Mouse (Mus musculus) MEL (cell line): ENCODE results near the gene Pbx4. TPM values are rescaled to one million over a fixed set of nuclear protein-coding genes. Genes with fewer than 3 reads are reported as not detected.

ENCODE experiments used
- DNase-seq: peaks from one replicate; pipeline ENCODE4 v3.0.0; 2011; ENCODE audit warnings: low read depth, low spot score
- H3K27ac ChIP-seq: 2 replicates; pipeline ENCODE4 v1.5.1; 2012; ENCODE audit warnings: low read depth, mild to moderate bottlenecking, control low read depth, low read length, moderate library complexity; ENCODE audit not compliant: control insufficient read depth
- H3K27me3 ChIP-seq, 2 experiments: fragments of 150-350 bp in 1 of 2; sonication (generic) in 1 of 2; 2 replicates each; pipeline ENCODE4 v1.6.1; 2012; ENCODE audit warnings: low read length in 2 of 2, mild to moderate bottlenecking in 2 of 2, improper control_type of control experiment in 1 of 2, moderate library complexity in 1 of 2; ENCODE audit not compliant: insufficient read depth in 2 of 2, control insufficient read depth in 1 of 2
- H3K36me3 ChIP-seq, 2 experiments: 2 replicates each; pipeline ENCODE4 v1.6.1; 2012 to 2014; ENCODE audit warnings: low read length in 2 of 2, improper control_type of control experiment in 1 of 2, inconsistent platforms in 1 of 2, mild to moderate bottlenecking in 1 of 2; ENCODE audit not compliant: insufficient read depth in 2 of 2, control insufficient read depth in 1 of 2
- H3K4me1 ChIP-seq, 2 experiments: fragments of 150-350 bp in 1 of 2; sonication (generic) in 1 of 2; 2 replicates each; pipeline ENCODE4 v1.6.1; 2012; ENCODE audit warnings: low read length in 2 of 2, improper control_type of control experiment in 1 of 2, mild to moderate bottlenecking in 1 of 2; ENCODE audit not compliant: insufficient read depth in 2 of 2, control insufficient read depth in 1 of 2
- H3K4me3 ChIP-seq, 2 experiments: fragments of 150-350 bp in 1 of 2; sonication (generic) in 1 of 2; 2 replicates each; pipeline ENCODE4 v1.5.1; 2012; ENCODE audit warnings: low read depth in 2 of 2, low read length in 2 of 2, mild to moderate bottlenecking in 2 of 2, moderate library complexity in 2 of 2, control low read depth in 1 of 2, improper control_type of control experiment in 1 of 2; ENCODE audit not compliant: control insufficient read depth in 1 of 2, insufficient read depth in 1 of 2
- H3K79me2 ChIP-seq: 2 replicates; pipeline ENCODE4 v1.6.1; 2012; ENCODE audit warnings: mild to moderate bottlenecking, low read length, moderate library complexity; ENCODE audit not compliant: control insufficient read depth, poor library complexity, insufficient read depth
- H3K9ac ChIP-seq: 2 replicates; pipeline ENCODE4 v1.6.1; 2012; ENCODE audit warnings: low read depth, mild to moderate bottlenecking, control low read depth, low read length, moderate library complexity; ENCODE audit not compliant: control insufficient read depth, poor library complexity, severe bottlenecking
- H3K9me3 ChIP-seq: fragments of 150-350 bp; sonication (generic); replicated peaks from 2 replicates; pipeline ENCODE4 v1.6.1; 2012; ENCODE audit warnings: mild to moderate bottlenecking, low read length, improper control_type of control experiment, moderate library complexity; ENCODE audit not compliant: insufficient read depth
- BHLHE40 ChIP-seq: IDR thresholded peaks from 2 replicates; pipeline ENCODE4 v1.6.1; 2012; ENCODE audit warnings: low read depth, mild to moderate bottlenecking, inconsistent platforms, low read length, improper control_type of control experiment, borderline replicate concordance
- CHD1 ChIP-seq: IDR thresholded peaks from 2 replicates; pipeline ENCODE4 v1.6.1; 2012; ENCODE audit warnings: low read depth, mild to moderate bottlenecking, inconsistent platforms, low read length, improper control_type of control experiment
- CHD2 ChIP-seq: IDR thresholded peaks from 2 replicates; pipeline ENCODE4 v1.6.1; 2011; ENCODE audit warnings: low read length, improper control_type of control experiment
- CTCF ChIP-seq, 3 experiments: IDR thresholded peaks in 2 of 3; conservative IDR thresholded peaks in 1 of 3; 2 replicates each; pipeline ENCODE4 v1.5.1; 2011 to 2012; ENCODE audit warnings: low read length in 3 of 3, low read depth in 2 of 3, mild to moderate bottlenecking in 2 of 3, improper control_type of control experiment in 1 of 3, inconsistent platforms in 1 of 3, mixed read lengths in 1 of 3, moderate library complexity in 1 of 3; ENCODE audit not compliant: control insufficient read depth in 1 of 3, insufficient read depth in 1 of 3, poor library complexity in 1 of 3, severe bottlenecking in 1 of 3
- E2F4 ChIP-seq: IDR thresholded peaks from 2 replicates; pipeline ENCODE4 v1.6.1; 2011; ENCODE audit warnings: low read depth, low read length, improper control_type of control experiment, borderline replicate concordance
- ELF1 ChIP-seq: IDR thresholded peaks from 2 replicates; pipeline ENCODE4 v1.6.1; 2014; ENCODE audit warnings: low read depth, mild to moderate bottlenecking, inconsistent platforms, low read length, improper control_type of control experiment, moderate library complexity
- EP300 ChIP-seq, 2 experiments: IDR thresholded peaks; 2 replicates each; pipeline ENCODE4 v1.6.1; 2011; ENCODE audit warnings: improper control_type of control experiment in 2 of 2, low read length in 2 of 2, low read depth in 1 of 2, mild to moderate bottlenecking in 1 of 2
- ETS1 ChIP-seq: IDR thresholded peaks from 2 replicates; pipeline ENCODE4 v1.6.1; 2012; ENCODE audit warnings: low read depth, mild to moderate bottlenecking, inconsistent platforms, low read length, improper control_type of control experiment, moderate library complexity
- GABPA ChIP-seq: IDR thresholded peaks from 2 replicates; pipeline ENCODE4 v1.6.1; 2012; ENCODE audit warnings: low read depth, mild to moderate bottlenecking, inconsistent platforms, low read length, improper control_type of control experiment, moderate library complexity
- GATA1 ChIP-seq: IDR thresholded peaks from 2 replicates; pipeline ENCODE4 v1.6.1; 2011; ENCODE audit warnings: low read depth, low read length, improper control_type of control experiment
- HCFC1 ChIP-seq: IDR thresholded peaks from 2 replicates; pipeline ENCODE4 v1.6.1; 2012; ENCODE audit warnings: low read depth, mild to moderate bottlenecking, inconsistent platforms, low read length, improper control_type of control experiment, moderate library complexity
- JUND ChIP-seq: IDR thresholded peaks from 2 replicates; pipeline ENCODE4 v1.6.1; 2011; ENCODE audit warnings: low read depth, mild to moderate bottlenecking, improper control_type of control experiment, low read length
- KAT2A ChIP-seq: conservative IDR thresholded peaks from 2 replicates; pipeline ENCODE4 v1.6.1; 2012; ENCODE audit warnings: low read depth, low read length, improper control_type of control experiment, inconsistent platforms
- MAFK ChIP-seq: IDR thresholded peaks from 2 replicates; pipeline ENCODE4 v1.6.1; 2011; ENCODE audit warnings: low read depth, mild to moderate bottlenecking, low read length, improper control_type of control experiment, borderline replicate concordance
- MAX ChIP-seq: IDR thresholded peaks from 2 replicates; pipeline ENCODE4 v1.6.1; 2011; ENCODE audit warnings: low read length, improper control_type of control experiment
- MAZ ChIP-seq: IDR thresholded peaks from 2 replicates; pipeline ENCODE4 v1.6.1; 2012; ENCODE audit warnings: low read depth, mild to moderate bottlenecking, inconsistent platforms, low read length, improper control_type of control experiment
- MEF2A ChIP-seq: IDR thresholded peaks from 2 replicates; pipeline ENCODE4 v1.6.1; 2014; ENCODE audit warnings: low read depth, mild to moderate bottlenecking, inconsistent platforms, low read length, improper control_type of control experiment; ENCODE audit not compliant: poor library complexity, insufficient replicate concordance, severe bottlenecking; ENCODE audit errors: extremely low read depth
- MXI1 ChIP-seq: IDR thresholded peaks from 2 replicates; pipeline ENCODE4 v1.6.1; 2011; ENCODE audit warnings: mild to moderate bottlenecking, low read depth, low read length, improper control_type of control experiment
- MYB ChIP-seq: IDR thresholded peaks from 2 replicates; pipeline ENCODE4 v1.6.1; 2011; ENCODE audit warnings: mild to moderate bottlenecking, low read depth, low read length, improper control_type of control experiment
- MYC ChIP-seq: IDR thresholded peaks from 2 replicates; pipeline ENCODE4 v1.6.1; 2011; ENCODE audit warnings: low read depth, mild to moderate bottlenecking, low read length, improper control_type of control experiment, moderate library complexity
- NELFE ChIP-seq: IDR thresholded peaks from 2 replicates; pipeline ENCODE4 v1.6.1; 2011; ENCODE audit warnings: low read depth, low read length, improper control_type of control experiment
- NRF1 ChIP-seq: IDR thresholded peaks from 2 replicates; pipeline ENCODE4 v1.6.1; 2014; ENCODE audit warnings: low read depth, mild to moderate bottlenecking, inconsistent platforms, low read length, improper control_type of control experiment, moderate library complexity; ENCODE audit not compliant: poor library complexity, insufficient read depth, severe bottlenecking
- POLR2A ChIP-seq, 2 experiments: IDR thresholded peaks; 2 replicates each; pipeline ENCODE4 v1.6.1; 2011 to 2012; ENCODE audit warnings: low read length in 2 of 2, mild to moderate bottlenecking in 2 of 2, control low read depth in 1 of 2, improper control_type of control experiment in 1 of 2, low read depth in 1 of 2, moderate library complexity in 1 of 2; ENCODE audit not compliant: control insufficient read depth in 1 of 2, insufficient read depth in 1 of 2, poor library complexity in 1 of 2
- POLR2AphosphoS2 ChIP-seq: IDR thresholded peaks from 2 replicates; pipeline ENCODE4 v1.6.1; 2011; ENCODE audit warnings: low read length, improper control_type of control experiment
- RAD21 ChIP-seq: IDR thresholded peaks from 2 replicates; pipeline ENCODE4 v1.6.1; 2011; ENCODE audit warnings: mild to moderate bottlenecking, low read depth, low read length, improper control_type of control experiment
- SIN3A ChIP-seq: IDR thresholded peaks from 2 replicates; pipeline ENCODE4 v1.6.1; 2012; ENCODE audit warnings: low read length, improper control_type of control experiment, inconsistent platforms
- TAL1 ChIP-seq: IDR thresholded peaks from 2 replicates; pipeline ENCODE4 v1.6.1; 2012; ENCODE audit warnings: mild to moderate bottlenecking, inconsistent platforms, low read length, moderate library complexity, mixed read lengths
- TBP ChIP-seq: IDR thresholded peaks from 2 replicates; pipeline ENCODE4 v1.8.0; 2011; ENCODE audit warnings: low read depth, low read length, improper control_type of control experiment
- TCF12 ChIP-seq: IDR thresholded peaks from 2 replicates; pipeline ENCODE4 v1.6.1; 2014; ENCODE audit warnings: low read depth, mild to moderate bottlenecking, inconsistent platforms, low read length, improper control_type of control experiment, moderate library complexity
- USF1 ChIP-seq: IDR thresholded peaks from 2 replicates; pipeline ENCODE4 v1.6.1; 2014; ENCODE audit warnings: low read depth, mild to moderate bottlenecking, inconsistent platforms, low read length, improper control_type of control experiment, moderate library complexity
- USF2 ChIP-seq, 2 experiments: IDR thresholded peaks; 2 replicates each; pipeline ENCODE4 v1.6.1; 2011 to 2012; ENCODE audit warnings: improper control_type of control experiment in 2 of 2, low read length in 2 of 2, borderline replicate concordance in 1 of 2, inconsistent platforms in 1 of 2, low read depth in 1 of 2, mild to moderate bottlenecking in 1 of 2; ENCODE audit not compliant: insufficient read depth in 1 of 2
- ZC3H11A ChIP-seq: IDR thresholded peaks from 2 replicates; pipeline ENCODE4 v1.6.1; 2012; ENCODE audit warnings: low read depth, mild to moderate bottlenecking, inconsistent platforms, low read length, improper control_type of control experiment
- ZKSCAN1 ChIP-seq: IDR thresholded peaks from 2 replicates; pipeline ENCODE4 v1.6.1; 2012; ENCODE audit warnings: low read depth, mild to moderate bottlenecking, inconsistent platforms, low read length, improper control_type of control experiment, moderate library complexity
- ZMIZ1 ChIP-seq: IDR thresholded peaks from 2 replicates; pipeline ENCODE4 v1.6.1; 2012; ENCODE audit warnings: low read depth, mild to moderate bottlenecking, inconsistent platforms, low read length, improper control_type of control experiment, moderate library complexity
- polyA plus RNA-seq, 2 experiments: library from polyadenylated mRNA; stranded (reverse) in 1 of 2; unstranded in 1 of 2; fragments of >175 nt in 1 of 2; fragments of >200 nt in 1 of 2; gene quantifications; 2 replicates each; pipeline versions ENCODE4 v1.2.1 to v1.2.4; 2012; ENCODE audit warnings: low replicate concordance in 2 of 2, low read depth in 1 of 2; ENCODE audit not compliant: insufficient read length in 2 of 2, insufficient read depth in 1 of 2, missing spikeins in 1 of 2
- total RNA-seq: library from RNA; depleted of rRNA; stranded (reverse); fragments of 300-350 nt; gene quantifications from 2 replicates; pipeline ENCODE4 v1.2.3, GENCODE M21; 2012

The Pbx4 gene
- total and polyA plus RNA-seq, 3 experiments = 9.3 to 15.6 TPM; not detected in 1

DNA sequence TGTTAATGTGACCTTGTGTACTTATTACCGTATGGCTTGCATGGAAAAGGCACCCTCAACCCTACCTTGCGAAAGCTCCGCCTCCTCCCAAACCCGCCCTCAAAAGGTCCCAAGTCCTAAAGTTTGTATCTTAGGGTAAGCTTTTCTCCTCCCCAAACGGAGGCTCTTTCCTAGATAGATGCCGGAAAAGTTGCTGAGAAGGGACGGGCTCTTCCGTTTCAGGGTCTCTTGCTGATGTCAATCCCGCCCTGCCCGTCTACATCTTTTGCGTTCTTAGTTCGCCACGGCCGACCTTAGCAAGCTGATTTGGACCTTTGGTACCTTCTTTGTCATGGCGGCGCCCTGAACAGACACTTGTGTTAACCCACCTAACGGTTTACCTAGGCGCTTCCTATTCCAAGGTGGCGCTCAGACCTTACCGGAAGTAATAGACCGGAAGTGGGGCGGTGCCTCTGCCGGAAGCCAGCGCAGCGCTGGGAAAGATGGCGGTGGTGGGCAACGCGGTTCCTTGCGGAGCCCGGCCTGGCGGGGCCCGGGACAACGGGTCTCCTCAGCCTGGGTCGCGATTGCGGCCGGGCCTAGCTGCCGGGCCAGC, 41.4 kb upstream of the Pbx4 start, which contains the start of the genes Atp13a1 and Zfp866:
Gene Atp13a1 (plus strand): TSS at position 391 of the 595 bp plus-strand sequence.
Gene Zfp866 (minus strand): TSS at position 406 of the 595 bp plus-strand sequence.
- TF ChIP-seq POLR2AphosphoS2 (peak; percentile 98), MAFK (no peak), KAT2A (peak; percentile 57), HCFC1 (peak; percentile 92), MYB (peak; percentile 76), RAD21 (no peak), ZMIZ1 (peak; percentile 90), MAX (peak; percentile 40; the same call in 1 of the 2 replicates), TBP (peak; percentile 87), POLR2A (IDR thresholded peaks at IDR 0.05; ENCODE audit: control insufficient read depth in 1 of 2, insufficient read depth in 1 of 2, low read depth in 1 of 2, low read length in 2 of 2, poor library complexity in 1 of 2) (peak; percentile 91 to 97), ZKSCAN1 (no peak), ETS1 (peak; percentile 22; the same call in 1 of the 2 replicates), MXI1 (peak; percentile 62), GATA1 (no peak), TCF12 (peak; percentile 80), E2F4 (no peak), ELF1 (peak; percentile 93), MYC (no peak; the same call in 1 of the 2 replicates), JUND (no peak), SIN3A (peak; percentile 87), ZC3H11A (no peak), NELFE (peak; percentile 94), NRF1 (0 out of 2 replicates have a peak, but pooled peaks have one; percentile 4), MEF2A (no peak), EP300 (IDR thresholded peaks at IDR 0.05; ENCODE audit: low read depth in 1 of 2, low read length in 2 of 2) (peak in 1 of 2 experiments; percentile 47; a peak in 1 of 4 replicates), MAZ (peak; percentile 35; the same call in 1 of the 2 replicates), BHLHE40 (no peak), CHD2 (no peak), GABPA (no peak), CTCF (IDR thresholded peaks at IDR 0.05 in 2 of 3, conservative IDR thresholded peaks at IDR 0.05 in 1 of 3; ENCODE audit: control insufficient read depth in 1 of 3, insufficient read depth in 1 of 3, low read depth in 2 of 3, low read length in 3 of 3, poor library complexity in 1 of 3, severe bottlenecking in 1 of 3) (no peak), USF2 (IDR thresholded peaks at IDR 0.05; ENCODE audit: borderline replicate concordance in 1 of 2, insufficient read depth in 1 of 2, low read depth in 1 of 2, low read length in 2 of 2) (no peak), CHD1 (no peak), TAL1 (no peak), USF1 (no peak)
- Histone ChIP-seq H3K36me3 (peaks cover 0 to 14% of the 10 kb centered on the region in 2 experiments; a peak in 3 of 4 replicates), H3K4me3 (peak within 1 kb of the TSS; percentile 67 to 73), H3K9me3 (no peaks in the 10 kb centered on the region), H3K79me2 (peaks cover 31% of the 10 kb centered on the region), H3K4me1 (peaks cover 4 to 15% of the 10 kb centered on the region in 2 experiments), H3K27me3 (no peaks in the 10 kb centered on the region), H3K27ac (peak within 1 kb of the TSS; percentile 90), H3K9ac (peak within 1 kb of the TSS; percentile 93)
- DNase-seq = peak; percentile 96
